Mouse (Mus musculus) frontal cortex, postnatal 25 days (tissue): Measurements from ENCODE around the gene Hamp.

Experiments used
- DNase-seq, 2 experiments: peaks; one replicate each; pipeline ENCODE4 v3.0.0; 2022; ENCODE audit warnings: low spot score in 2 of 2

The Hamp gene

GRCm38 (mm10) chr7:30908277-30908991, 35.4 kb downstream of the Hamp start:
- no peak for DNase-seq

DNA sequence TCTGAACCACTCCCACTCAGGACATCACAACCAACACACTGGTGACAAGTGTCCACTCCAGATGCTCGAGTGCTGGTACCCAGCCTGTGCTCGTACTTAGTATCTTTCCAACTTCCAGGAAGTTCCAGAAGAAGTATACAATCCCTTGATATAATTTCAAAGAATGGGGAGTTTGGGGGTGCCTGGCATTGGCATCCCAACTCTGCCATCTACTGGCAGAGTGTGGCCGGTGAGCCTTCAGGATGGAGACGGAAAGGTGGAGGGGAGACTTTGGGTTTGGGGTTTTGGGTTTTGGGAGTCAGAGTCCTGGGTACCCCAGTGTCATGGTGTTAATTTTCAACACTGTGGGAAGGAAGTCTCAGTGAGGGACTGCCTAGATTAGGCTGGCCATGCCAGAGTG, 39.8 kb downstream of the Hamp start:
- no peak for DNase-seq

DNA sequence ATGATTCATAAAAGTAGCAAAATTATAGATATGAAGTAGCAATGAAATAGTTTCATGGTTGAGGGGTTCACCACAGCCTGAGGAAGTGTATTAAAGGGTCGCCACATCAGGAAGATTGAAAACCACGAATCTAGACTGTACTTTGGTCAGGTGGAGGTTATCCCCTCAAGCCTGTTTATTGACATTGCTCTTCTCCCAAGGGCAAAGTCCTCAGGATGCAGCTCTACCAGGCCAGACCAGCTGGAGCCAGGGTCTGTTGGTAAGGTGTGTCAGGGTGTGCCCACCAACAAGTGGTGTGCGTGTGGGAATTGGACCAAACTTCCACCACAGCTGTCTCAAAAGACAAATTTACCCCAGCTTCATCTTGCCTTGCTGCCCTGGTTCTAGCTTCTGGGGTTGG, 48.6 kb downstream of the Hamp start:
- no peak for DNase-seq

GRCm38 (mm10) chr7:30892515-30892914, 51.3 kb downstream of the Hamp start:
- no peak for DNase-seq
